Mouse (Mus musculus) mouse embryonic stem cell (cell line): ENCODE results near the gene Timm10.

Experiments used
- in situ Hi-C, 2 experiments: fragments of 300-500 bp; cut with MboI; formaldehyde crosslinking; loops; 1 replicate in 1 of 2; 3 replicates in 1 of 2; pipeline ENCODE4 v1.14.3; 2019 to 2020; ENCODE audit warnings: low sequenced_read_pairs in 2 of 2, low pct_unique_long_range_greater_than_20kb in 1 of 2, mixed read lengths in 1 of 2; ENCODE audit not compliant: unreplicated experiment in 1 of 2

Gene Timm10

GRCm38 (mm10) chr2:84841905-84842304, 15.1 kb downstream of the Timm10 start:
- in situ Hi-C loops, result no loop called here

- in situ Hi-C loops, result no loop called here
These were observed 16.9 kb downstream of the Timm10 start for GRCm38 (mm10) chr2:84843654-84844053.

- in situ Hi-C loops, result no loop called here
These were observed 18.4 kb downstream of the Timm10 start for GRCm38 (mm10) chr2:84845226-84845625.

GRCm38 (mm10) chr2:84850407-84851129, 23.8 kb downstream of the Timm10 start:
- in situ Hi-C loops, result no loop called here

GRCm38 (mm10) chr2:84851130-84852040, 24.6 kb downstream of the Timm10 start:
- in situ Hi-C loops, result no loop called here

- in situ Hi-C loops, result no loop called here
These were observed 28.9 kb downstream of the Timm10 start for GRCm38 (mm10) chr2:84855732-84856131.

GRCm38 (mm10) chr2:84858551-84858950, 31.8 kb downstream of the Timm10 start:
- in situ Hi-C loops, result no loop called here

- in situ Hi-C loops, result no loop called here
These were observed 33.4 kb downstream of the Timm10 start for GRCm38 (mm10) chr2:84859991-84860780.

- in situ Hi-C loops, result no loop called here
These were observed 34.6 kb downstream of the Timm10 start for GRCm38 (mm10) chr2:84861430-84861829.

- in situ Hi-C loops, result no loop called here
These were observed 35.4 kb downstream of the Timm10 start for GRCm38 (mm10) chr2:84862231-84862630.

- in situ Hi-C loops, result no loop called here
These were observed 39.1 kb downstream of the Timm10 start for GRCm38 (mm10) chr2:84865616-84866571.

- in situ Hi-C loops, result no loop called here
These were observed 41.7 kb downstream of the Timm10 start for GRCm38 (mm10) chr2:84868521-84868943.

GRCm38 (mm10) chr2:84868977-84869376, 42.2 kb downstream of the Timm10 start:
- in situ Hi-C loops, result no loop called here

- in situ Hi-C loops, result loop anchor here in 1 of 2 experiments (10.0 kb wide), 1 partner anchor 134 kb away; no protein-coding TSS in a partner anchor
These were observed 43.9 kb downstream of the Timm10 start for GRCm38 (mm10) chr2:84870623-84871160.

GRCm38 (mm10) chr2:84872105-84872716, 45.4 kb downstream of the Timm10 start:
- in situ Hi-C loops, result loop anchor here in 1 of 2 experiments (10.0 kb wide), 1 partner anchor 133 kb away; no protein-coding TSS in a partner anchor

- in situ Hi-C loops, result loop anchor here in 1 of 2 experiments (5.0 to 10.0 kb wide), 2 partner anchors 39 to 129 kb away; partner anchors contain the start of gene Slc43a1
These were observed 49.0 kb downstream of the Timm10 start for GRCm38 (mm10) chr2:84875842-84876241.
